Mouse (Mus musculus) yolk sac, embryonic 10.5 days (tissue): ENCODE data around the gene C1qtnf5.
A peak's percentile ranks its signal among the peaks of the same experiment; 100 is the strongest.
"Not testable (repeated sequence)": the region's sequence is repeated elsewhere in the genome, so short reads cannot be mapped to it uniquely, and the experiment has no call there.

Experiments used
- DNase-seq: peaks from one replicate; pipeline ENCODE4 v3.0.0-alpha.2; 2017; ENCODE audit warnings: low spot score

C1qtnf5 gene

GRCm38 (mm10) chr9:44106182-44106581, 863 bp upstream of the C1qtnf5 start:
- DNase-seq = no peak

DNA sequence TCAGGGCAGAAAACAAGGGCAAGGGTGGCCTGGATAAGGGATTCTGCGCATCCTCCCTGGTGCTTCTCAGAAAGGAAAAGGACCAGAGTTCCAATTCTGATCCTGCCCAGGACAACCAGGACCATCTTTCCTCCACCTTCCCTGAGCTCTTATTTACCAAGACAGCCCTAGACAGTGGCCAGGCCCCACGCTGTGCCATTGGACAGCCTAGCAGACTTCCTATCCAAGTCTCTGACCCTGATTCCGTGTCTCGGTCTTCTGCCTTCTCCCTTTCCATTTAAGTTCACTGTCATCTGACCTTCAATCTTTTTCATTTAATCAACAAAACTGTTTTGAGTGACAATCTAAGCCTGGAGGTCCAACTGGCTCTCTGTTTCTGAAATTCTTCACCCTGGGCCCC, 449 bp upstream of the C1qtnf5 start:
- no peak for DNase-seq

GRCm38 (mm10) chr9:44107557-44108179, 623 bp downstream of the C1qtnf5 start:
- DNase-seq = no peak

- no peak for DNase-seq
These were observed 1.4 kb downstream of the C1qtnf5 start for GRCm38 (mm10) chr9:44108269-44109055.

- DNase-seq = peak; percentile 50
These were observed 2.5 kb downstream of the C1qtnf5 start for GRCm38 (mm10) chr9:44109360-44110095.

- not testable (repeated sequence) for DNase-seq
These were observed 4.9 kb downstream of the C1qtnf5 start for GRCm38 (mm10) chr9:44111909-44112308.

DNA sequence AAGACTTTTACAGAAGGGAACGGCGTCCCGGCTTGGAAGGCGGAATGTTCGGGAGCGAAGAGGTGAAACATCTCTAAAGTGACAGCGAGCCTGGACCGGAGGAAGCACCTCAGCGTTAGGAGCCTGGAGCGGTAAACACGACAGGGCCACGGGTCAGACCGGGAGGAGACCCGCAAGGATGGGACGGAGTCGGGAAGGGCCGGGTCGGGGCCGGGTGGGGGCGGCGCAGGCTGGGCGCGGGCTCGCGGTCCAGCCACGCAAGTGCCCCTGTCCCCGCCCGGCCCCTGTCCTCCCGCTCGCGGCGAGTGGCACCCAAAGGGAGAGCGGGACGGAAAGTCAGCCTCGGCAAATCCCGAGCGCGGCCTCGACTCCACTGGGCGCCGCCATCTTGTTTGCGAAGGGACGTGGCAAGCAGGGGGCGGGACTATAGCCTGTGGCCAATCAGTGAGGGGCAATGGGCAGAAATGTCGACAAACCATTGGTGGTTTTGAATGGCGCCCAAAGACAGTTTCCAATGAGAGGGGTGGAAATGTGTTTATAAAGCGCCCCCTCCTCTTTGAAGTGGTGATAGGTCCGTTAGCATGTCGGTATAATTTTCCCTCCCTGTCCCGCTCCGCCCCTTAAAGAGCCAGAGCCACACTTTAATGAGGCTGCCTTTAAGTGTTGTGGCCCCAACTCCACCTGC, 6.2 kb downstream of the C1qtnf5 start, which contains the start of the genes Gm49380 and Rnf26:
Gene Gm49380, minus strand, starts transcription at position 396 of the 685 bp plus-strand sequence.
Gene Rnf26, minus strand, starts transcription at position 413 of the 685 bp plus-strand sequence.
- DNase-seq = peak; percentile 97

DNA sequence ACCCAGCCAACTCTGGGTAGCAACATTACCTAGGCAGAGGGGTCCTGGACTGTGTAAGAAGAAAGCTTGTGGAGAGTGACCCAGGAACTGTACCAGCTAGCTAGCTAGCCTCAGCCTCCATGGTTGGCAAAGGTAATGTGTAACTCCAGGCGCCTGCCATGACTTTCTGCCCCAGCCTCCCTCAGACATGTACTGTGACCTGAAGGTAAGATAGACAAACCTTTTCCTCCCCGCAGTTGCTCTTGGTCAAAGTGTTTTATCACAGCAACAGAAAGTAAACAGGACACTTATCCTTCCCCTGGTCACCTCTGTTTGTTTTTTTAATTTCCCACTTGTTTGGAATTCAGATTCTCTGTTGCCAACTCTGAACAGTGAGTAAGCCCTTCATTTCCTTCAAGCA, 7.4 kb downstream of the C1qtnf5 start:
- peak; percentile 53 for DNase-seq

DNA sequence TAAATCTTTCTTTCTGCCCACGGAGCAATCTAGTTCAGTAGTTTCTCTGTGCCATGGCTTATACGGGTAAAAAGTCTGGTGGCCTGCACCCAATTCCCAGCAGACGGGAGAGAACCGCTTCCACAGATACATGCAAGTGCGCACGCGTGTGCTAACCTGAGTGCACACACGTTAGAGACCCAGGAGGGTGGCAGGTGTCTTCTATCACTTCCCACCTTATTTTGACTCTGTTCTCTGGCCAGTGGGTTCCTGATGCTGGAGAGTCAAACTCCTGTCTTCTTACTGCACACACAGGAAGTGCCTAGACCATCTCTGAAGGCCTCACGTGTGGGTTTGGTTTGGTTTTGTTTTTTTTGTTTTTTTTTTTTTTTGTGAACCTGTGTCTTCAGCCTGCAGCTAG, 8.6 kb downstream of the C1qtnf5 start:
- DNase-seq = no peak

- no peak for DNase-seq
These were observed 9.1 kb downstream of the C1qtnf5 start for GRCm38 (mm10) chr9:44116182-44116581.

GRCm38 (mm10) chr9:44119011-44119410, 12.0 kb downstream of the C1qtnf5 start:
- no peak for DNase-seq

DNA sequence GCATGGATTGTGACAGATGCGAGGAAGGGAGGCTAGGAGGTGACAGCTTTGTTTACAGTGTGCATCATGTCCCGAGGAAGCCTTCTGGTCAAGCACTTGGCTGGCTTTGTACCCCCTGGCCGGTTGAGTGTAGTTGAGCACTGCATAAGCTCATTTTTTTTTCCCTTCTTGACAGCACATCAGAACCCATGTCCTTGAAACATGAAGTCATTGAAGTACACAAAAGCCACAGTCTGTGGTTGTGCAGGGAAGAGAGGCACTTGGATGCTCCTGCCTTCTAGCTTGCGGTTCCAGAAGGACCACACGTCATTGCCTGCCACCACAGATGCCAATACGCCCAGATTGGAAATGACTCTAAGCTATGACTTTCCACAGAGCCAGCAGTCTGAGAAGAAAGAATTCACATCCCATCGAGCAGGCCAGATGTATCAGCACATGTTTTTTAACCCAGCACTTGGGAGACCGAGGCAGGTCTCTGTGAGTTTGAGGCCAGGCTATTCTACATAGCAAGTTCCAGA, 13.0 kb downstream of the C1qtnf5 start:
- no peak for DNase-seq

DNA sequence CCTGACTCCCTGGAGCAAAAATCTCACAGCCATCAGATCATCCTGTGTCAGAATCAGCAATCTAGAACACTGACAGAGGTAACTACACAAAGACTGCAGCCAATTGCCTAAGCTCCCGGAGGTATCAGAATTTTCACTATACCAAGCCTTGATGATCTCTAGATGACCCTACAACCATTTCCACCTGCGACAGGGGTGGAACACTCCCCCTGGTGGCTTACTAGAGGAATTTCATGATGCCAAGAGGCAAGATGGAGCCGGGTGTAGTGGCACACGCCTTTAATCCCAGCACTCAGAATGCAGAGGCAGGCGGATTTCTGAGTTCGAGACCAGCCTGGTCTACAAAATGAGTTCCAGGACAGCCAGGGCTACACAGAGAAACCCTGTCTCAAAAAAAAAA, 17.3 kb downstream of the C1qtnf5 start:
- no peak for DNase-seq

- DNase-seq = no peak
These were observed 18.0 kb downstream of the C1qtnf5 start for GRCm38 (mm10) chr9:44125026-44125425.

DNA sequence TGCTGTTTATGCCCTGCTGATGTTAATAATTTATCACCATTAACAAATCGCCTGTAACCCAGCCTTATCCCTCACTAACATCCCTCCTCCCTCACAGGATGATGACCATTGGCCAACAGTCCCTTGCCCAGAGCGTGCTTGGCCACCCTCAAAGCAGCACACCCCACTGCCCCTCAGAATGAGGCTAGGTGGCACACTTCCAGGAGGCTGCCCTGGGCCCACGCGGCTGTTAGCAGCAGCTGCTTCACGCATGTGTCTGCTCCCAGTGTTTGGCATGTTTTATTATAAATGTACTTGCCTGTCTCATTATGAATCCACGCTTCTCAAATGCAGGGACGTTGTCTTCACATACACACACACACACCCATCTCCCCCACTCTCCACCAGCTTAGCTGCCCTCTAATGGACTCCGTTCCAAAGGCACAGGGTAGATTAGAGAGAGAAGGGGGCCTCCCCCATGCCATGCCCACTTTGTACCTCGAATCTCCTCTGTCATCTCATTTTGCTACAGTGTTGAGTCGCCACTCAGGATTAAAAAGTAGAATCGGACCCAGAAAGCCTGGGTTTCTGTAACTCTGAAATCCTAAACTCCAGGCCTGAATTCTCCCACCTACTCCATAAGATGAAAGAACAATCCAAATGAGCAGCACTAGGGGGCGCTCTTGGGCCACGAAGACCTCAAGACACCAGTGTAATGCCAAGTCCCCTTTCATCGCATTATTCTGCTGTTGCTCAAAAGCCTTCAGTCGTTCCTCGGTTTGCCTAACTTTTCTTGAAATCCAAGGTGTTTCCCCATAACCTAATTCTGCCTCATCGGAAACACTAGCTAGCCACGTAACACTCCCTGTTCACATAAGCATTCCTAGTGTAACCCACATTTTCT, 18.7 kb downstream of the C1qtnf5 start:
- DNase-seq = peak; percentile 73

DNA sequence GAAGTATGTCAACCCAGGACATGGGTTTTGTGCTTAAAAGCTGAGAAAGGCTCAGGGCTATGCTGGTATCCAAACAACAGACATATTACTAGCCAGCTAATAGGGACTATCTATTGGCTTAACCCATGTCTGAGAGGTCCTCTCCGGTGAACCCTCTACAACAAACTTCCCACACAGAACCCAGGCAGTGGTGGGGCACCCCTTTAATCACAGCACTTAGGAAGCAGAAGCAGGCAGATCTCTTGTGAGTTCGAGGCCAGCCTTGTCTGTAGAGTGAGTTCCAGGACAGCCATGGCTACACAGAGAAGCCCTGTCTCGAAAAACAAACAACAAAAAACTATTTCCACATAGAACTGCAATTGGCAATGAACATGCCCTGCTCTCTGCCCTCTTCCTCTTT, 19.7 kb downstream of the C1qtnf5 start:
- no peak for DNase-seq

- no peak for DNase-seq
These were observed 20.3 kb downstream of the C1qtnf5 start for GRCm38 (mm10) chr9:44127351-44127801.

DNA sequence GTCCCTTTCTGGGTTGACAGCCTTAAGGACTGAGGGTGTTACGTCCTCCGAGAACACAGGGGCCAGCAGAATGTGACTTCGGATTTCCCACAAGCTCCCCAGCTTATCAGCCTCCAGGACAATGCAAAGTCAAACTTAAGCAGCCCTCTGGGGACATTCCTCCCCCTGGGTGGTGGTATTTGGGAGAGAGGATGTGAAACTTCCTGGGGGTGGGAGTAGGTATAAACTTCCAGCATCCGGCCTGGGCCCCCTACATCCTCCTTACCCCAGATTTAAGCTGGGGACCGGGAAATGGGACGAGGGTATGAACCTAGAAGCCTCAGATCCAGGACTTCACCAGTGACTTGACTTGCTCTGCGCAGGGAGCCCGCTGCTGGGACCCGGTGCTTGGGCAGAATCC, 22.6 kb downstream of the C1qtnf5 start:
- DNase-seq = no peak

DNA sequence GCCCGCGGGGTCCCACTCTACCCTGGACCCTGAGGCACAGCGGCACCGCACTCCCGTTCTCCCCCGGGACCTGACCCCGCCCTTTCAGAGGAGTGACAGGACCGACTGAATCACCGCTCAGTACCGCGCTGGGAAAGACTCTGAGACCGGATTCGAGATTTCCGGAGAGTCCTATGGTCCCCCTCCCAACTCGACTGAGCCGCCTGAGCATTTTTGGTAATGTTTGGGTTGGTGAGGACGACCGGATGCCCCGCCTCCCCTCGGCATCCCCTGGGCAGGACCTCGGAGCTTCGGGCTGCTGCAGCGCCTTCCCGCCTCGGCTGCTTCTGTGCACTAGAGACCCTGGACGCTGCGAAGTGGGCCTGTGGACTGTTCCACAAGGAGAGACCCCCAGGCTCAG, 23.0 kb downstream of the C1qtnf5 start:
- DNase-seq = peak; percentile 64

DNA sequence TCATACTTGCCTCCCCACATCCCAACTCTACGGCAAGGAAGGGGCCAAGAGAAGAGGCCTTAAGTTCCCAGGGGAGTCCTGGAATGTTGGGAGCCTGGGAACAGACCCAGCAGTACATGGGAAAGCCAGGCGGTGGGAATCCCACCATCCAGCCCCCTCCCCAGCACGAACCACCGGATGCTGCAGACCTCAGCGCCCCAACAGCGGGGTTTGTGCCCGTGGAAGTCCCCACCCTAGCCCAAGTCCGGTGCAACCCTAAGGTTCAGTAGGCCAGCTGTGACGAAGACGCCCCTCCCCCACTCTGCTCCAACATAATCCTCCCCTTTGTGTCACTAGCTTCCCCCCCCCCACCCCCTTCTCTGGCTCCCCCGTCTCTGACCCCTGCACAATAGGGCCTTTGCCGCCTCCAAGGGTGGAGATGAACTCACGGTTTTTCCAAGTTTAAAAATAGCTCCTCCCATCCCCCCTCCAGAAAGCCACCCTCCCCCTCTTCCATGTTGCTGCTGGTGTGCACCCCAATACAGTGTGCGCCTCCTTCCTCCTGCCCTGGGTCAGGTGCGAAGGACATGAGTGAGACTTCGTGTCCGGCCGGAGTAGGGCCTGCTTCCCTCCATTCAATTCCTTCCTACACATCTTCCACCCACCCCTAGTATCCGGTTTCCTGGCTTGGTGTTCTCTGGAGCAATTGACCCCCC, 23.7 kb downstream of the C1qtnf5 start:
- DNase-seq = no peak
